ENCODE assay signal across 12 mouse cellular contexts in the genomic region with DNA sequence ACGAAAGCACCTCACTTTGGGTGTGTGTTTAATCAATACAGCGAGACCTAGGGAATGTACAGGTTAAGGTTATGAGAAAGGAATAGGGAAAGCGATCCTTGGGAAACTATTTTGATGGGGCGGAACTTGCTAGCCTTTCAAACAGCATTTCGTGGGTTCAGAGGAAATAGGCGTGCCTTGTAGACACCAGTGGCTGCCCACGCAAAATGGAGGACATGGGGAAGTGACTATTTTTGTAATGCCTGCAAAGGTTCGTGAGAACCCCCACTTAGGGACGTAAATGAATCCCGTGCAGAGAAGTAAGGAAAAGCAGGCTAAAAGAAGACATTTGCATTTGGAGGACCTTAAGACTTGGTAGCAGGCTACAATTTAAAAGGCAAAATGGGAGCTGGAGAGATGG.
DNase-seq lines count a peak whose midpoint lies in the region; ATAC-seq and TF ChIP-seq lines count a peak whose summit lies in the region.
"Had no signal": no experiment of that assay in that cellular context is flagged by ENCODE, and none has a peak within 500 bp of the region (broad histone marks: within the 10 kb centered on the region; RNA-seq: fewer than 3 reads in every experiment).

No protein-coding gene starts in this region.

- DNase-seq in liver, adult 2 months (ENCODE audit: extremely low read depth, low read depth, low spot score), result peak; percentile 11
- DNase-seq in liver, postnatal 0 days, result no peak
- DNase-seq in hindbrain, embryonic 10.5 days (ENCODE audit: low spot score), result no peak
- no peak for DNase-seq in limb, embryonic 14.5 days (ENCODE audit: low spot score)
- DNase-seq in spleen, postnatal 36 days (ENCODE audit: low spot score in 2 of 2), result no peak
- DNase-seq in urinary bladder, postnatal 4 days (ENCODE audit: low spot score in 2 of 2), result no peak
- DNase-seq: cerebellum, adult 2 months; lung, adult 2 months; thymus, postnatal 4 days had no signal

- TF ChIP-seq POLR2A in liver, adult 2 months (IDR thresholded peaks at IDR 0.05; ENCODE audit: extremely low read depth, insufficient read depth, low read length), result no peak
- TF ChIP-seq POLR2A in limb, embryonic 14.5 days (IDR thresholded peaks at IDR 0.05; ENCODE audit: borderline replicate concordance, extremely low read depth, insufficient read depth, insufficient read length), result no peak

- no peak for TF ChIP-seq CTCF in liver, adult 2 months (IDR thresholded peaks at IDR 0.05; ENCODE audit: low read depth, low read length)
- no peak for TF ChIP-seq CTCF in liver, postnatal 0 days (IDR thresholded peaks at IDR 0.05; ENCODE audit: low read depth)

- H3K9me3 ChIP-seq in liver, postnatal 0 days (ENCODE audit: low read length), result no peaks in the 10 kb centered on the region
- H3K9me3 ChIP-seq in hindbrain, embryonic 10.5 days, result no peaks in the 10 kb centered on the region
- no peaks in the 10 kb centered on the region for H3K9me3 ChIP-seq in limb, embryonic 14.5 days (ENCODE audit: control insufficient read depth, low read length)
- H3K9me3 ChIP-seq in stomach, embryonic 14.5 days (ENCODE audit: control insufficient read depth, low read depth, low read length), result no peaks in the 10 kb centered on the region
- H3K9me3 ChIP-seq: heart, embryonic 15.5 days had no signal

- WGBS in liver, adult 2 months, result 87% methylated on average over 10 of the region's 10 CpGs
- 63% methylated on average over 10 of the region's 10 CpGs for WGBS in liver, postnatal 0 days (ENCODE audit: insufficient replicate concordance)
- WGBS in hindbrain, embryonic 10.5 days, result 85% methylated on average over 10 of the region's 10 CpGs
- 72% methylated on average over 10 of the region's 10 CpGs for WGBS in limb, embryonic 14.5 days
- 74% methylated on average over 10 of the region's 10 CpGs for WGBS in stomach, embryonic 14.5 days

- TF ChIP-seq EP300 in liver, postnatal 0 days (IDR thresholded peaks at IDR 0.05; ENCODE audit: low read depth), result no peak

- H3K79me2 ChIP-seq in liver, adult 2 months (ENCODE audit: control insufficient read depth, insufficient read depth, low read length), result no peaks in the 10 kb centered on the region

- no peak overlapping the region for H3K4me2 ChIP-seq in liver, postnatal 0 days (ENCODE audit: low read depth, low read length)
- H3K4me2 ChIP-seq in limb, embryonic 14.5 days (replicated peaks; ENCODE audit: low read depth, low read length, severe bottlenecking), result peak overlapping the region; percentile 11; the same call in 1 of the 2 replicates
- peak overlapping the region; percentile 28 for H3K4me2 ChIP-seq in stomach, embryonic 14.5 days (replicated peaks; ENCODE audit: low read depth, low read length)

- no peak overlapping the region for H3K9ac ChIP-seq in liver, adult 2 months (ENCODE audit: low read depth, low read length)
- H3K9ac ChIP-seq in liver, postnatal 0 days (replicated peaks), result no peak overlapping the region
- no peak overlapping the region for H3K9ac ChIP-seq in limb, embryonic 14.5 days (ENCODE audit: low read depth, low read length, severe bottlenecking)
- no peak overlapping the region for H3K9ac ChIP-seq in stomach, embryonic 14.5 days (replicated peaks; ENCODE audit: low read depth, low read length)
- H3K9ac ChIP-seq: heart, embryonic 15.5 days had no signal

- H3K36me3 ChIP-seq in liver, adult 2 months (ENCODE audit: control insufficient read depth, insufficient read depth, low read length), result no peaks in the 10 kb centered on the region
- H3K36me3 ChIP-seq in liver, postnatal 0 days (replicated peaks; ENCODE audit: insufficient read depth, low read length), result no peaks in the 10 kb centered on the region
- no peaks in the 10 kb centered on the region for H3K36me3 ChIP-seq in hindbrain, embryonic 10.5 days
- H3K36me3 ChIP-seq in limb, embryonic 14.5 days (ENCODE audit: control insufficient read depth, insufficient read depth, low read length), result no peaks in the 10 kb centered on the region
- no peaks in the 10 kb centered on the region for H3K36me3 ChIP-seq in stomach, embryonic 14.5 days (ENCODE audit: control insufficient read depth, insufficient read depth, low read length)
- H3K36me3 ChIP-seq: heart, embryonic 15.5 days had no signal

- H3K4me1 ChIP-seq in liver, adult 2 months (ENCODE audit: control insufficient read depth, insufficient read depth, low read length), result no peaks in the 10 kb centered on the region
- no peaks in the 10 kb centered on the region for H3K4me1 ChIP-seq in liver, postnatal 0 days (ENCODE audit: insufficient read depth)
- peaks cover 18% of the 10 kb centered on the region for H3K4me1 ChIP-seq in hindbrain, embryonic 10.5 days (replicated peaks)
- H3K4me1 ChIP-seq in limb, embryonic 14.5 days (ENCODE audit: control insufficient read depth, insufficient read depth, low read length), result peaks cover 4% of the 10 kb centered on the region; the same call in 1 of the 2 replicates
- 0 out of 2 replicates have a peak, but pooled peaks cover 3% of the 10 kb centered on the region for H3K4me1 ChIP-seq in stomach, embryonic 14.5 days (ENCODE audit: control insufficient read depth, insufficient read depth, low read length)
- H3K4me1 ChIP-seq: heart, embryonic 15.5 days had no signal

- no peak overlapping the region for H3K4me3 ChIP-seq in liver, adult 2 months (ENCODE audit: insufficient read depth, low read depth, low read length)
- H3K4me3 ChIP-seq in liver, postnatal 0 days (ENCODE audit: low read depth, low read length), result no peak overlapping the region
- H3K4me3 ChIP-seq in hindbrain, embryonic 10.5 days, result no peak overlapping the region
- H3K4me3 ChIP-seq in limb, embryonic 14.5 days (replicated peaks; ENCODE audit: low read length), result no peak overlapping the region
- no peak overlapping the region for H3K4me3 ChIP-seq in stomach, embryonic 14.5 days (ENCODE audit: low read depth, low read length)
- H3K4me3 ChIP-seq: heart, embryonic 15.5 days had no signal

- H3K27me3 ChIP-seq in liver, adult 2 months (ENCODE audit: control insufficient read depth, insufficient read depth, low read length), result no peaks in the 10 kb centered on the region
- H3K27me3 ChIP-seq in liver, postnatal 0 days (ENCODE audit: insufficient read depth, low read length), result no peaks in the 10 kb centered on the region
- no peaks in the 10 kb centered on the region for H3K27me3 ChIP-seq in hindbrain, embryonic 10.5 days (ENCODE audit: insufficient read depth, poor library complexity, severe bottlenecking)
- no peaks in the 10 kb centered on the region for H3K27me3 ChIP-seq in limb, embryonic 14.5 days (ENCODE audit: control insufficient read depth, insufficient read depth, low read length)
- H3K27me3 ChIP-seq in stomach, embryonic 14.5 days (ENCODE audit: control insufficient read depth, insufficient read depth, low read length), result no peaks in the 10 kb centered on the region
- H3K27me3 ChIP-seq: heart, embryonic 15.5 days had no signal

- no peak for ATAC-seq in liver, postnatal 0 days
- ATAC-seq in limb, embryonic 14.5 days (ENCODE audit: low FRiP score, low read depth), result no peak
- ATAC-seq in stomach, embryonic 14.5 days (ENCODE audit: insufficient number of reproducible peaks, insufficient read depth, low FRiP score, low read depth), result no peak
- no peak for ATAC-seq in CD4-positive, CD25-positive, alpha-beta regulatory T cell, adult 4 months

- H3K27ac ChIP-seq in liver, adult 2 months (replicated peaks; ENCODE audit: insufficient read depth, low read depth, low read length), result no peak overlapping the region
- H3K27ac ChIP-seq in liver, postnatal 0 days (ENCODE audit: low read depth), result no peak overlapping the region
- peak overlapping the region; percentile 50 for H3K27ac ChIP-seq in hindbrain, embryonic 10.5 days
- H3K27ac ChIP-seq in limb, embryonic 14.5 days (replicated peaks; ENCODE audit: low read depth, low read length), result no peak overlapping the region
- H3K27ac ChIP-seq in stomach, embryonic 14.5 days (ENCODE audit: low read length), result no peak overlapping the region; the same call in 1 of the 2 replicates
- H3K27ac ChIP-seq: heart, embryonic 15.5 days had no signal
